Mouse (Mus musculus) myocyte (in vitro differentiated cells): ENCODE results near the gene Snx5.

Source experiments
- CEBPB ChIP-seq: IDR thresholded peaks from 2 replicates; pipeline ENCODE4 v1.6.1; 2011; ENCODE audit warnings: mild to moderate bottlenecking, moderate library complexity; ENCODE audit not compliant: poor library complexity, insufficient read depth, severe bottlenecking
- E2F4 ChIP-seq: IDR thresholded peaks from one replicate; pipeline ENCODE4 v1.6.1; 2011; ENCODE audit warnings: mild to moderate bottlenecking, control low read depth, moderate library complexity; ENCODE audit not compliant: insufficient read depth
- MAX ChIP-seq: IDR thresholded peaks from one replicate; pipeline ENCODE4 v1.6.1; 2011; ENCODE audit warnings: low read depth, mild to moderate bottlenecking, control low read depth
- MYOD1 ChIP-seq, 3 experiments: IDR thresholded peaks; one replicate each; pipeline ENCODE4 v1.6.1; 2011; ENCODE audit warnings: control low read depth in 2 of 3, low read depth in 2 of 3, mild to moderate bottlenecking in 2 of 3, moderate library complexity in 1 of 3; ENCODE audit not compliant: insufficient read length in 2 of 3, control insufficient read depth in 1 of 3
- MYOG ChIP-seq, 3 experiments: IDR thresholded peaks; one replicate each; pipeline ENCODE4 v1.6.1; 2011; ENCODE audit warnings: control low read depth in 2 of 3, low read depth in 2 of 3, mild to moderate bottlenecking in 2 of 3; ENCODE audit not compliant: insufficient read length in 2 of 3, control insufficient read depth in 1 of 3, insufficient read depth in 1 of 3
- POLR2A ChIP-seq: IDR thresholded peaks from one replicate; pipeline ENCODE4 v1.6.1; 2011; ENCODE audit warnings: low read depth, mild to moderate bottlenecking, control low read depth, moderate library complexity; ENCODE audit not compliant: insufficient read length
- POLR2AphosphoS2 ChIP-seq: IDR thresholded peaks from one replicate; pipeline ENCODE4 v1.6.1; 2011; ENCODE audit warnings: low read depth, control low read depth; ENCODE audit not compliant: insufficient read length
- REST ChIP-seq: IDR thresholded peaks from one replicate; pipeline ENCODE4 v1.6.1; 2011; ENCODE audit warnings: mild to moderate bottlenecking, control low read depth, moderate library complexity; ENCODE audit not compliant: insufficient read depth, insufficient read length
- SRF ChIP-seq: IDR thresholded peaks from one replicate; pipeline ENCODE4 v1.6.1; 2011; ENCODE audit warnings: low read depth; ENCODE audit not compliant: control insufficient read depth, insufficient read length
- TCF12 ChIP-seq: IDR thresholded peaks from one replicate; pipeline ENCODE4 v1.6.1; 2011; ENCODE audit warnings: mild to moderate bottlenecking, control low read depth; ENCODE audit not compliant: poor library complexity, insufficient read depth, severe bottlenecking
- TCF3 ChIP-seq: IDR thresholded peaks from one replicate; pipeline ENCODE4 v1.6.1; 2011; ENCODE audit warnings: low read depth, control low read depth; ENCODE audit not compliant: insufficient read length
- USF1 ChIP-seq: IDR thresholded peaks from one replicate; pipeline ENCODE4 v1.6.1; 2011; ENCODE audit warnings: low read depth, mild to moderate bottlenecking, control low read depth, moderate library complexity

DNA sequence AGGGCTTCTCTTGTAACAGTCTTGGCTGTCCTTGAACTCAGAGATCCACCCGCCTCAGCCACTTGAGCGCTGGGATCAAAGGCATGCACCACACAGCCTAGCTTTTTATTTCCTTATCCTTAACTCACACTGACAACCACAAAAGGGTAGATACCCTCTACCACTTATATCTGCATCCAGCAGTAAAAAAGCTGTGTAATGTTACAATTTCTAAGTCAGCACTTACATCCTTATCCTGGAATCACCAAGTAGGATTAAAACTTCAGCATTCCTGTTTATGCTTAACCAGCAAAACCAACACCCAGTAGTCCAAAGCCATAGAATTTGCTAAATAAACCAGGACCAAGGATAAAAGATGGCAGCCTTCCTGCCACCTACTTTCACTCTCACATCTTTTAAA lies 7.9 kb downstream of the Snx5 start:
- no peak for TF ChIP-seq E2F4
- TF ChIP-seq POLR2A = no peak
- no peak for TF ChIP-seq MYOG (IDR thresholded peaks at IDR 0.05; ENCODE audit: control insufficient read depth in 1 of 3, insufficient read depth in 1 of 3, insufficient read length in 2 of 3, low read depth in 2 of 3)
- no peak for TF ChIP-seq MYOD1 (IDR thresholded peaks at IDR 0.05; ENCODE audit: control insufficient read depth in 1 of 3, insufficient read length in 2 of 3, low read depth in 2 of 3)
- no peak for TF ChIP-seq USF1
- TF ChIP-seq TCF12 = no peak
- TF ChIP-seq MAX = no peak
- TF ChIP-seq POLR2AphosphoS2 = no peak
- no peak for TF ChIP-seq SRF
- no peak for TF ChIP-seq CEBPB
- TF ChIP-seq TCF3 = no peak
- no peak for TF ChIP-seq REST
